Comparison of ENCODE assay signal across 7 mouse cellular contexts in genomic region chr10:13429766-13430165, GRCm38 (mm10). TPM values are rescaled to one million over a fixed set of nuclear protein-coding genes. Genes with fewer than 3 reads are reported as not detected.
DNase-seq lines count a peak whose midpoint lies in the region; ATAC-seq lines count a peak whose summit lies in the region.

No protein-coding gene starts in this region.

- ATAC-seq in heart, embryonic 15.5 days (replicated peaks; ENCODE audit: insufficient number of reproducible peaks, insufficient read depth, low FRiP score, low read depth): no peak

- H3K36me3 ChIP-seq in heart, embryonic 15.5 days: no peaks in the 10 kb centered on the region

- 0 out of 2 replicates have a peak overlapping the region, but pooled peaks have one; percentile 29 for H3K4me2 ChIP-seq in heart, embryonic 15.5 days

- peaks cover 15% of the 10 kb centered on the region; the same call in 1 of the 2 replicates for H3K4me1 ChIP-seq in heart, embryonic 15.5 days (replicated peaks)

- no peaks in the 10 kb centered on the region for H3K9me3 ChIP-seq in heart, embryonic 15.5 days (replicated peaks)

- H3K27me3 ChIP-seq in heart, embryonic 15.5 days: no peaks in the 10 kb centered on the region

- H3K9ac ChIP-seq in heart, embryonic 15.5 days: no peak overlapping the region

- H3K4me3 ChIP-seq in heart, embryonic 15.5 days: no peak overlapping the region

- peak; percentile 39 for DNase-seq in ES-CJ7 (ENCODE audit: low read depth, low spot score)
- DNase-seq in adrenal gland, adult (ENCODE audit: inconsistent age in 2 of 2, low spot score in 1 of 2): peak; percentile 52 to 87
- peak; percentile 51 for DNase-seq in embryo, embryonic 11.5 days (ENCODE audit: low read depth, low spot score)
- DNase-seq in layer of hippocampus, adult 11-12 months (ENCODE audit: low spot score): peak; percentile 70
- DNase-seq in lung, postnatal 10 days: peak; percentile 81
- DNase-seq in retina, postnatal 7 days (ENCODE audit: low read depth, low spot score): peak; percentile 54

- WGBS in heart, embryonic 15.5 days: 6% methylated on average over 5 of the region's 5 CpGs

- H3K27ac ChIP-seq in heart, embryonic 15.5 days: no peak overlapping the region

RNA-seq across cellular contexts. Expression of gene Phactr2, which starts 44.4 kb away (rescaled TPM):
- polyA plus RNA-seq in heart, embryonic 15.5 days (2015; fragmentation: Nextera tagmentation; extraction: Ambion mirVana): 51.1 and 56.1 TPM in 2 replicates
